Mouse (Mus musculus) heart, postnatal 4 days (tissue): ENCODE measurements around the gene Proser3. TPM values are rescaled to one million over a fixed set of nuclear protein-coding genes. Genes with fewer than 3 reads are reported as not detected.

Source experiments
- microRNA-seq, 2 experiments: library from miRNA; unstranded; fragments of <30 nt; microRNA quantifications; one replicate each; pipeline ENCODE4 v1.2.0; 2021 to 2022
- total RNA-seq, 2 experiments: library from RNA; stranded (reverse); gene quantifications; 2 replicates each; pipeline ENCODE4 v1.2.3; 2021

Proser3 gene
- total RNA-seq, 2 experiments from 2014 or later: 5.2 to 7.8 TPM

Small RNAs within 50 kb of the gene (microRNA-seq; reads per million reads assigned to microRNA genes)
- gene Gm38670: 2.1 to 2.2 reads per million in 2 experiments
- 0 to 0.20 reads per million in 2 experiments for gene Mir3569

Other genes starting within 250 kb of the Proser3 start
- 10 to 100 TPM; 29.4 to 30.8 TPM for gene Alkbh6, start 243.6 kb downstream of the Proser3 start, total RNA-seq
- gene Syne4, start 237.5 kb downstream of the Proser3 start, total RNA-seq: 1 to 10 TPM; 1.3 to 3.2 TPM
- under 1 TPM; 0.70 to 0.91 TPM for gene E130208F15Rik, start 230.6 kb downstream of the Proser3 start, total RNA-seq
- 10 to 100 TPM; 15.5 to 16.6 TPM for gene Sdhaf1, start 228.4 kb downstream of the Proser3 start, total RNA-seq
- gene Lrfn3, start 189.5 kb downstream of the Proser3 start, total RNA-seq: 1 to 10 TPM; 1.4 to 2.2 TPM
- gene Tyrobp, start 138.5 kb downstream of the Proser3 start, total RNA-seq: 10 to 100 TPM; 11.1 to 13.5 TPM
- gene Hcst, start 132.4 kb downstream of the Proser3 start, total RNA-seq: under 1 TPM in 1 of 2 experiments, not detected in 1; 0.88 TPM
- 1 to 10 TPM in 1 of 2 experiments, under 1 TPM in 1; 0.43 to 1.3 TPM for gene Nfkbid, start 130.6 kb downstream of the Proser3 start, total RNA-seq
- 1 to 10 TPM; 6.0 to 7.4 TPM for gene Aplp1, start 106.8 kb downstream of the Proser3 start, total RNA-seq
- gene Kirrel2, start 94.6 kb downstream of the Proser3 start, total RNA-seq: under 1 TPM in 1 of 2 experiments, not detected in 1; 0.34 TPM
- gene Nphs1, start 94.0 kb downstream of the Proser3 start, total RNA-seq: not detected
- gene Prodh2, start 58.7 kb downstream of the Proser3 start, total RNA-seq: not detected
- gene Arhgap33, start 17.2 kb downstream of the Proser3 start, total RNA-seq: 10 to 100 TPM in 1 of 2 experiments, 1 to 10 TPM in 1; 7.3 to 12.8 TPM
- 100 to 1,000 TPM; 279 to 308 TPM for gene Hspb6, start 121 bp downstream of the Proser3 start, total RNA-seq
- 10 to 100 TPM; 14.8 to 17.1 TPM for gene Lin37, start 7.5 kb upstream of the Proser3 start, total RNA-seq
- gene U2af1l4, start 11.0 kb upstream of the Proser3 start, total RNA-seq: 10 to 100 TPM; 70.5 to 72.7 TPM
- gene Gm49396, start 11.0 kb upstream of the Proser3 start, total RNA-seq: 1 to 10 TPM; 2.1 to 3.1 TPM
- gene Psenen, start 11.3 kb upstream of the Proser3 start, total RNA-seq: 10 to 100 TPM; 80.0 to 83.8 TPM
- gene Igflr1, start 13.1 kb upstream of the Proser3 start, total RNA-seq: 1 to 10 TPM; 1.1 to 1.2 TPM
- gene Kmt2b, start 36.4 kb upstream of the Proser3 start, total RNA-seq: 10 to 100 TPM; 29.5 to 35.8 TPM
- not detected for gene Zbtb32, start 46.6 kb upstream of the Proser3 start, total RNA-seq
- under 1 TPM; 0.62 to 0.86 TPM for gene Upk1a, start 60.5 kb upstream of the Proser3 start, total RNA-seq
- 1,000 to 10,000 TPM; 2,883 to 3,014 TPM for gene Cox6b1, start 73.9 kb upstream of the Proser3 start, total RNA-seq
- gene Etv2, start 83.6 kb upstream of the Proser3 start, total RNA-seq: not detected
- 10 to 100 TPM; 58.8 to 62.2 TPM for gene Rbm42, start 98.0 kb upstream of the Proser3 start, total RNA-seq
- gene Haus5, start 112.7 kb upstream of the Proser3 start, total RNA-seq: 10 to 100 TPM; 13.1 to 16.6 TPM
- not detected for gene Pmis2, start 119.3 kb upstream of the Proser3 start, total RNA-seq
- not detected for gene 2200002J24Rik, start 146.6 kb upstream of the Proser3 start, total RNA-seq
- under 1 TPM; 0.14 to 0.74 TPM for gene Atp4a, start 159.9 kb upstream of the Proser3 start, total RNA-seq
- 100 to 1,000 TPM; 208 to 221 TPM for gene Tmem147, start 177.2 kb upstream of the Proser3 start, total RNA-seq
- not detected for gene Gapdhs, start 191.4 kb upstream of the Proser3 start, total RNA-seq
- 1 to 10 TPM; 4.8 to 5.1 TPM for gene Sbsn, start 199.2 kb upstream of the Proser3 start, total RNA-seq
- 1 to 10 TPM; 4.6 to 5.7 TPM for gene Dmkn, start 211.5 kb upstream of the Proser3 start, total RNA-seq
- not detected for gene Krtdap, start 235.6 kb upstream of the Proser3 start, total RNA-seq